Mouse (Mus musculus): ENCODE measurements around the gene Kcnk5.

DNA sequence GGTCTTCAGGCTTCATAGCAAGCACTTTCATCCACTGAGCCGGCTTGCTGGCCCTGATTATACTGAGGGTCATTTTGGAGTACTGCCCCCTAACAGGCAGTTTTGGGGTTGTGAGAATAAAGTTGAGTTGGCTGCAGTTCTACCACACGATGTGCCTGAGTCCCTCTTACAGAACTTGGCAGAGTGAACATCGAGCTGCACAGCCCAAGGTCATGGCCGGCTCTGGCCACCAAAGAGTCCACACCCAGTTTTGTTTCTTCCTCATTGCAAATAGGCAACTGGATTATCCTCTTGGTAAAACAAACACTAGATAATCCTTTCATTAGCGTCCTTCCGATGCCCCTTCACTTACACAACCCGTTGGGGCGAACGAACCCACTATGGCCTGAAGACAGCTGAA, 3.8 kb upstream of the Kcnk5 start:
- TF ChIP-seq TAL1 (IDR thresholded peaks at IDR 0.05; ENCODE audit: low read length) (no peak), GATA1 (IDR thresholded peaks at IDR 0.05; ENCODE audit: low read length) (no peak)

All from erythroblast, embryonic 14.5 days (primary cell).